Mouse (Mus musculus): ENCODE measurements at regions not wholly inside any gene's neighbourhood (a gene's known extent, or its start where the extent isn't known, plus 50 kb on each side); places are given as distances from the start of the nearest gene placed in this dataset.

DNA sequence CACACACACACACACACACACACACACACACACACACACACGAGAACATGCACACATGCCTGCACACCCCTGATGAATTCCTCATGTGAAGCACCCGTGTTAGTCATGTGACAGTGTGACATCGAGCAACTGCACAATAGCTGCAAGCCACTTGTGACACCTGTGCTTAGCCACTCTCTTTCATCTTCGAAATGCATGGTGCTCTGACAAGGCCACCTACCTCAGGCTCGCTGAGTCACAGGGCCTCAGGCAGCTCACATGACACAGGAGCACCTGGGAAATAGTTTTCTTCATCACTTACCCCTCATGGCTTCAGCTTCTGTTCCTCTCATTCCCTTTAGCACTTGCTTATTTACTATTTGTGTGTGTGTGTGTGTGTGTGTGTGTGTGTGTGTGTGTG is 213.4 kb upstream of the Zfp64 start:
- TF ChIP-seq CTCF (IDR thresholded peaks at IDR 0.05; ENCODE audit: low read depth) (no peak), EP300 (IDR thresholded peaks at IDR 0.05; ENCODE audit: low read depth) (no peak)
